Mouse (Mus musculus): ENCODE measurements at regions not wholly inside any gene's neighbourhood (a gene's known extent, or its start where the extent isn't known, plus 50 kb on each side); places are given as distances from the start of the nearest gene placed in this dataset.
A peak's percentile ranks its signal among the peaks of the same experiment; 100 is the strongest.

DNA sequence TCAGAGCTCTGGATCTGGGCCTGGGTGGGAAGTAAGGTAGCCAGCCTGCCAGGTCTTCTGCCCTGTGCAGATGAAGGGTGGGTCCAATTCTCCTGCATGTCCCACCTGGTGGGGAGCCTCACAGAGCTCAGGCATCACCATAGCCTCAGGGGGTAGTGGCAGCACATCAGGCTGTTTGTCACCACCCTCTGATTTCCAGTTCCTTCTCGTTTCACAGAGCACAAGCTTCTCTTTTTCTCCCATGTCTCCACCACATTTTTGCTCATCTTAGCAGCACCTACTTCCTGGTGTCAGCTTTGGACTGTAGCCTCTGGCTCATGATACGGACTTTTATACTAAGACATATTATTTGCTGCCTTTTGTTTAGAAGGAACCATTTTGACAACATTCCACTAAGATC lies 345.6 kb upstream of the Mmadhc start:
- DNase-seq (ENCODE audit: low spot score in 2 of 2), result no peak

- no peak for DNase-seq (ENCODE audit: low spot score in 2 of 2)
These were observed 339.3 kb upstream of the Mmadhc start for GRCm38 (mm10) chr2:50635896-50636295.

- no peak for DNase-seq (ENCODE audit: low spot score in 2 of 2)
These were observed 335.2 kb upstream of the Mmadhc start for GRCm38 (mm10) chr2:50631786-50632185.

DNA sequence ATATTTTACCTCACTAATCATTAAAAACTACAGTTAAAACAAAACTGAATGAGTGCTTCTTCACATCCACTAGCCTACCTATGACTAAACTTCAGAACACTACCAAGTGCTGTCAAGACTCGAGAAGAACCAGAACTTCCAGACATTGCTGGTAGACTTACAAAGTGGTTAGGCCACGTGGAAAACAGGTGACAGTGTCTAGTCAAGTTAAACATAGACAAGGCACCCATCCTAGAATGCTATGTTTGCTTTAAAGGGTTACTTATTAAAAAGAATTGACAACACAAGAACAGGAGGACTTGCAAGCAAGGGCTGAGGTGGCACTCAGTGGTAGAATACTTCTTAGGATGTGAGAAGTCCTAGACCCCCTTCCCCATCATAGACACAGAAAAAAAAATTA lies 330.9 kb upstream of the Mmadhc start:
- no peak for DNase-seq (ENCODE audit: low spot score in 2 of 2)

DNA sequence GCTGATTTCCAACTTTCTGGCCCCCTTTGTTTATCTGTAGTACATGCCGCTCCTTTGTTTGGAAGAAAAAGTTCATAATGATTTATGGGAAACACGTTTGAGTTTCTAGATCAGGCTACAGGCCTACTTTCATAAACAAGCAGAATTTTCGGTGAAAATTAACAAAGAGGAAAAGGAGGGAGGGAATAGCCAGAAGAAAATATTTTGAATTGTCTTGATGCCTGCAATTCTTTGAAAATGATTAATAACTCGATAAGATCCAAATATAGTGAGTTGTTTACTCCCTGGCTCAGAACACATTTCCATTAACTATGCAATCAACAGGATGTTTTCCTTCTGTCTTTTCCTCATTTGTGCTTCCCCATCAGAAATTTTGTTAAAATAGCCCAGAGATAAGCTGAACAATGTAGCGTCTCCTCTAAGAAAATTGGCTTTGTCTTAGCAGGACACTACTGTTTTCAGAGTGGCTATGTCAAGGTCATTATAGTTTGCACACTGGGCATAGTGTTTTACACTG lies 328.7 kb upstream of the Mmadhc start:
- no peak for DNase-seq (ENCODE audit: low spot score in 2 of 2)

GRCm38 (mm10) chr2:50609086-50609485 lies 312.5 kb upstream of the Mmadhc start:
- peak in 1 of 2 experiments; percentile 7 for DNase-seq (ENCODE audit: low spot score in 2 of 2)

- no peak for DNase-seq (ENCODE audit: low spot score in 2 of 2)
These were observed 292.6 kb upstream of the Mmadhc start for GRCm38 (mm10) chr2:50589195-50589594.

DNA sequence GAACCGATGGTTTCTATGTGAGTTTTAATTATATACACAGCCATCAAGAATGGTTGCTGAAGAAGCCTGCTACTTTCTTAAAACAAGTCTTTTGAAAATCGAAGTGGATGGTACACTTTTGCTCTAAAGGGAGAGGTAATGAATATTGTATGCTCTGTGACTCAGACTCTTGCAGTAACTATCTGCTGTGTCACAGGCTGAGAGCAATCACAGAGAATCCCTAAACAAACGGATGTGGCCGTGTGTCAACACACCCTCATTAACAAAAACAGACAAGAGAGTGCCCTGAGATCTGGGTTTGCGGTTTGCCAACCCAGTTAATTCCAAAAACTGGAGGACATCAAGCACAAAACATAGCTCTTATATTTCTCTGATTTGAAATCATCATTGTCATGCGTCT lies 292.1 kb upstream of the Mmadhc start:
- DNase-seq (ENCODE audit: low spot score in 2 of 2), result no peak

- DNase-seq (ENCODE audit: low spot score in 2 of 2), result no peak
These were observed 289.9 kb upstream of the Mmadhc start for GRCm38 (mm10) chr2:50586321-50587050.

DNA sequence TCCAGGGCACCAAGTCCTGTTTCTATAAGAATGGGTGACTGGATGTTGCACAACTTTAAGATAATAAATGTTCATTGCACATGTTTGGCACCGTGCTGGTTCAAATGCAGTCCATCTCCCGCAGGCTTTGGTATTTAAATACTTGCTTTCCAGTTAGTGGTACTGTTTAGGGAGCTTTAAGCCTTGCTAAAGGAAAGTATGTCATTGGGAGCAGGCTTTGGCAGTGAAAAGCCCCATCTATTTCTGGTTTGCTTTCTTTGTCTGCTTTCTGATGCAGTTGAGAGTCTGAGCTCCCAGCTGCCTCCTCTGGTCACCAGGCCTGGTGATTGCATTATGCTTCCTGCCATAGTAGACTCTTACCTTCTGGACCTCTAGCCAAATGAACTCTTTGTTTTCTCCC lies 283.0 kb upstream of the Mmadhc start:
- no peak for DNase-seq (ENCODE audit: low spot score in 2 of 2)

DNA sequence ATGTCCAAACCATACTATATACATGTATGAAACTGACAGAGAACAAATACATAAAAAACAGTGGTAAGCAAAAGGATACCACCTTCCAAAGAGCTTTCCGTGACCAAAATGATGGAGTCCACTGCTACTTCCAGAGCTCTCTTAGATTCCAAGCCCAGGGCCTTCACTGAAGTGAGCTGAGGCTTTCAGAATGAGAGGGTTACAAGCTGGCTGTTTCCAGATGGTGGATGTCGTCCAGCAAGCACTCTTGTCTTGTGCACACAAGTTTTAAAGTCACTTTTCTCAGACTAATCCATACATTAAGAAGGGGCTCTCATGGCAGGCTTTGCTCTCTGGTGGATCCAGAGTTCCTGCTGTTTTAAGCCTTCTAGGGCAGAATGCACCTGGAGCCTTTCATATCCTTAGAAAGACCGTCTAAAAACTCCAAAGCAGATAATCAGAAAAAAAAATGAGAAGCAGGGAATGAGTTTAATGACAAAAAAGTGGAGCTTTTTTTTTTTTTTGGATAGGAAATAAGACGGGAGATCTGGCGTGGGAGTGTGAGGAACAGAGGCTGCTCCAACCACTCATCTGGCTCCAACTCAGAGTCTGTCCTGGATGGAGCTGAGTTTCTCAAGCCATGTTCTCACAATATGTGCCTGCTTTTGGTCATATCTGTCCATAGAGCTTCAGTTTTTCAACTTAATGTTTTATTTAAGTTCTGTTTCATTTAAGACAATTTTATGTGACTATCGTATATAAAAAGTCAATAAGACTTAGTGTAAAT lies 281.9 kb upstream of the Mmadhc start:
- DNase-seq (ENCODE audit: low spot score in 2 of 2), result no peak

GRCm38 (mm10) chr2:50577736-50578135 lies 281.1 kb upstream of the Mmadhc start:
- DNase-seq (ENCODE audit: low spot score in 2 of 2), result no peak

DNA sequence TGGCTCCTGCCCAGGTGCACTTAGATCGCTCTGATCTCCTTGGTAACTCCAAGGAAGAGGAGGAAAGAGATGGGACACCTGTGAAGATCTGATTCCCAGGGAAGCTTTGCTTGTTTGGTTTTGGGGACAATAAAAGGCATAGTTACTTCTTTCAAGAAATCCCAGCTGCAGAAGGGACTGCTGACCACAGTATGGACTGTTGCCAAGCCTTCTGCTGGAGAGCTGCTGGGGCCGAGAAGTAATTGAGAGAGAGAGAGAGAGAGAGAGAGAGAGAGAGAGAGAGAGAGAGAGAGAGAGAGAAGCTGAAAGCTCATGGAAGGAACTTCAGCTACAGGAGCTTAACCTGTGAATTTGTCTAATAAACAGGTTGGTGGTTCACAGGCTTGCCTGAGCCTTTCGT lies 276.9 kb upstream of the Mmadhc start:
- no peak for DNase-seq (ENCODE audit: low spot score in 2 of 2)

DNA sequence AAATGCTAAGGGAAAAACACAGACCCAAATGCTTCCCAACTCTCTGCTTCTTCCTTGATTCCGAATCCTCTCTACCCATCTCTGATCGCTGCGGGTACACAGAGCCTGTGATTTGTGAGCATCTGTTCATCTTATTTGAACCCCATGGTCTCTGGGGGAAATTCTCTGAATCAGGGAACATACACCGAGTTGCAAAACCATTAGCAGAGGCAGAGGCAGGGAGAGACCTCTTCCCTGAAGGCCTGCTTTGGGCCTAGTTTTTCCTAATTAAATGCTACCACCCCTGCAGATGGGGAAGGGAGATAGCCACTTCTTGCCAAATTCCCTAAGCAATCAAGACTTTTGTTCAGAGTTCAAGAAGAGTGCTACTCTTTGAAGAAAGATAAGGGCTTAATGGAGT lies 274.4 kb upstream of the Mmadhc start:
- DNase-seq (ENCODE audit: low spot score in 2 of 2), result no peak

DNA sequence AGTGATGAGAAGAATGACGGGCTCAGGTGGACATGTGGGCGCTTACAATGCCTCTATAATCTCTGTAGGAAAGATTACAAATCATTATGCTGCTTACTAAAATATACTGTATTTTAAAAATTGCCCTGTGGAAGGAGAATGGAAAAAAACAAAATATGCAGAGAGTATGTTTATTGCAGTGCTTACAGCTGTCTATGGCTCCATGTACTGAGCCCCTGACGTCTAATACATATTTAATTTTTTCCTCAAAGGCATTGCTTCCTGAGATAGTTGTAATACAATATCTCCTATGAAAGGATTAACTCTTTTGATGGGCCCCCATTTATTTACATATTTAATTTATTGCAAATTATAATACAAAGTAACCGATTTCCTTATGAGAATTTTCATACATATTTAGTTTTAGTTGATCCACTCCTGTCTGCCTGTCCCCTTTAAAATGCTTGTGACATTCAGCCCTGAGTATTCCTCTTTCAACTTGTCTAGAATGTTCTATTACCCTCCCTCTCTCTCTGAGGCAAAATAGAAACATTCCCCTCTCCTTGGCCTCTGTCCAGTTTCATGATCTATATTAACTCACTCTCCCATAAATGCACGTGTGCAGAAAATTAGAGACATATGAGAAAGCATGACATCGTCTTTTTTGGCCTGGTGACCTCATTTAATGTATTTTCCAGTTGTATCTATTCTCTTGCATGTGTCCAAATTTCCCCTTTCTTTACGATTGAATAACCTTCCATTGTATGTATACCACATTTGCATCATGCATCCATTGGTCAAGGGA lies 273.1 kb upstream of the Mmadhc start:
- no peak for DNase-seq (ENCODE audit: low spot score in 2 of 2)

GRCm38 (mm10) chr2:50568777-50569501 lies 272.3 kb upstream of the Mmadhc start:
- DNase-seq (ENCODE audit: low spot score in 2 of 2), result no peak

GRCm38 (mm10) chr2:50567542-50567941 lies 270.9 kb upstream of the Mmadhc start:
- DNase-seq (ENCODE audit: low spot score in 2 of 2), result no peak

- no peak for DNase-seq (ENCODE audit: low spot score in 2 of 2)
These were observed 257.4 kb upstream of the Mmadhc start for GRCm38 (mm10) chr2:50554031-50554430.

DNA sequence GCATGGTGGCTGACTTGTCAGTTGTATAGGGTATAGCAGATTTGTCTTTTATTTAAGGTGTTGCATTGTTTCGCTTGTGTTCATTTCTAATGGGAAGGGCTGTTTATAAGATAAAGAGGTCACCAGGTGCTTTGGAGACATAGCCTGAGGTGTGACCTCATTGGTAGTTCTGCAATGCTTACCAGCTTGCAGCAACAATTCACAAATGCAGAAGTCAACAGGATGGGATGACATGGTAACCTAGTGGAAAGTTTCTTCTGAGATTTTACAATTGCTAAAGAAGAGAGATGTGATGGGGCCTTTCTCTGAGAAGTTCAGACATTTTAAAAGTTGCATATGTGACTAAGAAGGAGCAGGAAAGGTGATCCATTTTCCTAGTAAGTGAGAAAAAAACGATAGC lies 255.8 kb upstream of the Mmadhc start:
- DNase-seq (ENCODE audit: low spot score in 2 of 2), result no peak

- no peak for DNase-seq (ENCODE audit: low spot score in 2 of 2)
These were observed 253.3 kb upstream of the Mmadhc start for GRCm38 (mm10) chr2:50549871-50550270.

DNA sequence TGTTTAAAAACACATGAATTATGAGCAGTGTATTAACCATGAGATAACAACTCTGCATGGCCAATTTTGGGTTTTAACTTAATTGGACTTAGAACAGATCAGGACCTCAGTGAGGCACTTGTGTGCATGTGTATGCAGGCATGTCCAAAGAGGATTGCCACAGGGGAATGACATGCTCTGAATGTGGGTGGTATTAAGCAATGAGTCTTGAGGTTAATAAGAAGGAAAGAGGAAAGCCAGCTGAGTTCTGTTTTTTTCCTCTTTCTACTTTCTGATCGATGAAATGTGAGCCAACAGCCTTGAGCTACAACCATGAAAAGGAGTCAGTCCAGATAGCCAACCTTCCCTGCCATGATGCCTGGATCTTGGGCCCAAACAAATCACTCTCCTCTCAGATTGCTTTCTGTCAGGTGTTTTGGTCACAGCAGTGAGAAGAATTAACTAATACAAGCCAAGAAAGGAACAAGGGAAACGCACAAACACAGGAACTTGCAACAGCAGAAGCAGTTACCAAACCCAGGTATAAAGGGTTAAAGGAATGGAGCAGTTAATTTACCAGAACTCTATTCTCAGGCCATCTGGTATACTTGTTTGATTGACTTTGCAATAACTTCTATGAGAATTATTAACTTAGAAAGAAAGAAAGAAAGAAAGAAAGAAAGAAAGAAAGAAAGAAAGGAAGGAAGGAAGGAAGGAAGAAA lies 243.3 kb upstream of the Mmadhc start:
- DNase-seq (ENCODE audit: low spot score in 2 of 2), result no peak
